Mouse (Mus musculus) megakaryocyte, adult 5-6 weeks (primary cell): ENCODE data around the gene Megf11. TPM values are rescaled to one million over a fixed set of nuclear protein-coding genes. Genes with fewer than 3 reads are reported as not detected.

Source experiments
- ATAC-seq: 2 replicates; pipeline ENCODE4 v1.8.0; 2016; ENCODE audit warnings: mild to moderate bottlenecking, inconsistent platforms; ENCODE audit not compliant: poor library complexity, severe bottlenecking
- total RNA-seq, 2 experiments: library from RNA; stranded (forward) in 1 of 2; stranded (reverse) in 1 of 2; fragments of 153-499, 151-499 nt in 1 of 2; fragments of 221-1000, 200-1000 nt in 1 of 2; gene quantifications; 2 replicates each; pipeline versions ENCODE4 v1.2.3 to v1.2.4; 2015 to 2017

Megf11 gene
- total RNA-seq, 2 experiments from 2014 or later: 0.04 TPM

DNA sequence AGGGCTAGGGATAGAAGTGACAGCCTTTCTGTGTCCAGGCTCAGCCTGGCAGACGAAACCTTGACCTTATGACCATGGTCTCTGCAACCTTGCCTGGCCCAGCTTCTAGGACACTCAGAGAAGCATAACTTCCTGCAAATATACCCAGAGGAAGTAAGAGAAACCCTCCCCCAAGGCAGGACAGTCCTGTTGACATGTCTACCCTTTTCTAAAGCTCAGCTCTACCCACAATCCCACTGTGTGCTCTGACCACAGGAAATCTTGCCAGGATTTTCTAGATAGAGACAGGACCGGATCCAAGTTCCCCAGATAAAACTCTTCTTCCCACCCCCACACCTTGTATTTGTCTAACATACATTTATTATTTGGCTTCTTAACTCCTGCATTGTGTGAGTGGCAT, 215.3 kb downstream of the Megf11 start:
- no peak for ATAC-seq

DNA sequence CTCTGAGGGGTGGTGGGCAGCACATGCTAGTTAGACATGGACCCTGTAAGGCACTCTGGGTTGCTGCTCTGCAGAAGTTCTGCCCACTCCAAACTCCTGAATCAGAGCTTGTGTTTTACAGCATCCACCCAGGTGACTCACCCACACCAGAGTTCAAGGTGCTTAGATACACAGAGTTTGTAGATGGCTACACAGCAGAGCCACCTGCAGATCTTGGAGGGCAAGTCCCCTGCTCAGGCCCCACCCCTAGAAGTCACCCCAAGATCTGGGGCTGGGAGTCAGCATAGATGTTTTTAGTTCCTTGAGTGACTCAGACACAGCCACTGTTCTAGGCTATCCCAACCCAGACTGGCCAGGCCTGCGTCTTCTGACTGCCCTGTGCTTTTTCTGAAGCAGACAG, 217.5 kb downstream of the Megf11 start:
- ATAC-seq: no peak

DNA sequence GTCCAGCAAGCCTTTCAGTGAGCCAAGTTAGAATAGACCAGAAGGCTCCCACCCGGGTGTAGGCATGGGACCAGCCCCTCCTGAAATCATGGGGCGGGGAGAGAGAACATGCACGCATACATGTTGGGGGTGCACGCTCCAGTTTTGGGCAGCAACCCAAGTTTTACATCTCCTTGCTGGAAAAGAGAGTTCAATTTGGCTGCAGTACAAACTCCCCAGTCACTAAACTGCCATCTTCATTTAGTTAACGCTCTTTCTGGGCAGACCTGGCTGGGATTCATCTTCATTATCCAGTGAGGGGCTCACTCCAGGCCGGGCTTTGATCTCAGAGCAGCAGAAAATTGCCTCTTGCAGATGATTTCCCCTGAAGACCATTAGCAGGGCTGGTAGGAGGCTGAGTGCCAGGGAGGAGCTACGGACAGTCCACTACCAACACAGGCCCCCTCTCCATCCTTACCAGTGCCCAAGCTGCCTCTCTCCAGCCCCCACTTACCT, 218.8 kb downstream of the Megf11 start:
- no peak for ATAC-seq

DNA sequence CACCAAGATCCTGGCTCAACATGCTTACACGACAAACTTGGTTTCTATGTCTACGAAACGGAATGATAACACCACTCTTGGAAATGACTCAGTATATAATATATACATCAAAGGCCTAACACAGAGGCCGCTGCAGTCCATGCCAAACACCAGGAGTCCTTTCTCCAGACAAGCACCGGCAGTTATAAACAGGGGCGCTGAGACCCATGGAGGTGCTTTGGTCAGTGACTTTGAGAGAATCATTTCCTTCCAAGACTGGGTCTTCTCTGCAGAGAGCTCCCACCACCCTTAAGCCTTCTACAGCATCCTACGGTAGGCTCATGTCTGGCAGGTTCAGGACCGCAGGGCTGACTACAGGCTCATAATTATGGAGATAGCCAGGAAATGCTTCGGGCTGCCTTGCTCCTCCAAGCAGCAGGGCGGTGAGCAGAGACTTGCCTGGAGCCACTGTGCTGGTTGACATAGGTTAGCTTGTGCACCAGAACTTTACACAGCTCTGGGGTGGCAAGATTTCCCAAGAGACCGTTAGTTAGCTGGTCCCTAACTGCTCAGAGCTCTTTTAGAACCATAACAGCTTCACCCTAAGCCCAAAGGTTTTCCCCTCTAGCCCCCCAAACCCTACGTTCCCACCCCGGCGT, 219.8 kb downstream of the Megf11 start:
- no peak for ATAC-seq

DNA sequence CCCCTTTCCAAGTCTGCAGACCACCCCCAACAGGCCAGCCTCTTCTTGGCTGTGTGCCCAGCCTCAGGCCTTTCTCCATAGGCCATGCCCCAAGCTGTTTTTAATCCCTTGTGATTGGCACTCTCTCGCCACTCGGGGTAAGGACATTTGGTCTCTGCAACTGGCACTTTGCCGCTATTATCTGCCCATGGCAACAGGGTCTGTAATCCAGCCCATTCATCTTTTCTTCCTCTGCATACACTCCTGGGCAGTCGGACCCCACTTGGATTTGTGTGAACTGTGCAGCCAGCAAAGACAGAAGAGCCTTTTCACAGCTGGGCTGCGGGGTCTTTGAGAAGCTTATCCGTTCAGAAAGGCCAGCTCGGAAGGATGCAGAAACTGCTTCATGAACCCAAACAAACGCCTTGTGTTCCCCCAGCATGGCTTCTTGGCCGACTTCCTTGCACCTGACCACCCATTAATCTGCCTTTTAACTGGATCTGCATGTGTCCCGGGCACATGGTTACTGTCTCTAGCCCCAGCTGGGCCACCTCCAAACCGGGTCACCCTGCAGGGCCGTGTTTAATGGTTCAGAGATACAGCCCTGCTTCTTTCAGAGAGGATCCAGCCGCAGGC, 220.4 kb downstream of the Megf11 start:
- ATAC-seq: no peak

DNA sequence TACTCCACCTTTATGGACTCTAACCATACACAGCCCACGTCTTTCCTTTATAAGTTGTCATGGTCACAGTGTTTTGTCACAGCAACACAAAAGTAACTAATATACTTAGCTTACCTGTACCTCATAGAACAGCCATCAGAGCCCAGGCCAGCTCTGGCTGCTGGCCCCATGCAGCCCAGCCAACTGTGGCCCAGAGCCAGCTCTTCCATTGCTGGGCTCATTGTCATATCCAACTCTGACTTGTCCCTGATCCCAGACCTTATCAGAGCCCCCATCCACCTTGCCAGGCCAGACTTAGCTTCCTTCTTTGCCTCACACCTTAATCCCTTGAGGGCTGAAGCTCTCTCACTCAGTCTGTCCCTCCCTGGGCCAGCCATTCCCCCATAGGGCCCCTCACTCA, 221.6 kb downstream of the Megf11 start:
- no peak for ATAC-seq

DNA sequence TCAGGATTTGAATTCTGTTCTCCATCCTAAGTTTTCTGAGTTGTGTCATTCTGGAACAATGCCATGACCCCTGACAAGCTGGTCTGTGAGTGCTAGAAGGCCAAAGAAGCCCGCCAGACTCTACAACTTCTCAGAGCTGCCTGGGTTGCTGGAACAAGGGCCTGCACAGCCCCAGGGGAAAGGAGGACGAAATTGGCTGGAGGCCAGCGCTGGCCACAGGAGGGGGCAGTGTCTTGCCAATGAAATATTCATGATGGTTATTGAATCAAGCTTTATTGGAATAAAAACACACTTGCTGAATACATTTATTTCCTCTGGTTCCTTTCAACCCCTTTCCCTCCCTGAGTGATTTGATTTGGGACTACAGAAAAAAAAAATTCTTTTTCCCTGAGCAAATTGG, 224.1 kb downstream of the Megf11 start:
- no peak for ATAC-seq

- no peak for ATAC-seq
These were observed 226.9 kb downstream of the Megf11 start for GRCm38 (mm10) chr9:64612121-64612983.

- ATAC-seq: no peak
These were observed 227.7 kb downstream of the Megf11 start for GRCm38 (mm10) chr9:64612984-64613649.

DNA sequence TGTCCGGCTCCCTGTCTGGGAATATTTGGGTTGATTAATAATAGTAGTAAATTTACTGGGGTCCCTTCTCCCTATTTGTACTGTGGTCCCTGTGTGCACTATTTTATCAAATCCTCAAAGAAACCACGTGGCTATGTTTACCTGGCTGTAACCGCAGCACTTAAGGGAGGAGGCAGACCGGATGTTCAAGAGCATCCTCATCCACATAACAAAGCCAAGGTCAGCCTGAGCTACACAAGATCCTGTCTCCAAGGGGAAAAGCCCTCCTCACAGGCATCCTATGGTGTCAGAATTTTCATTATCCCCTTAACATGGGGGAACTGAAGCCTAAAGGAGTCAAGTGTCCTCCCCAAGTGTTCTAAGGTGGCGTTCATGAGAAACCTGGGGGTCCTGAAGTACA, 232.0 kb downstream of the Megf11 start:
- ATAC-seq: no peak

DNA sequence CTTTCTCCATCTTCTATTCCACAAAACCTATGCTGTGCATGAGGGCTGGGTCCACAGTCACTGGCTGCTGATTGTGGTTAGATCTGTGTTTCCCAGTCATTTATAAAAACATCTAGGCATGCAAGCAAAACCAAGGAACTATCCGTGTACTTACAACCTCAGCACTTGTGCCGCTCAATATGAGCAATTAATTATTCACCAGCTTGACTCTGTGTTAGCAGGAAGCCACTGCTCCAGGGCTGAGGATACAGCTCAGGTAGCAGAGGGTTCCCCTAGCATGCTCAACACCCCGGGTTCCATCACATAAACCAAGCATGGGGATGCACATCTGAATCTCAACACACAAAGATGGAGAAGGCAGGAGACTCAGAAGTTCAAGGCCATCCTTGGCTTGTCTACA, 233.0 kb downstream of the Megf11 start:
- no peak for ATAC-seq

- no peak for ATAC-seq
These were observed 234.0 kb downstream of the Megf11 start for GRCm38 (mm10) chr9:64619440-64619839.

- no peak for ATAC-seq
These were observed 235.2 kb downstream of the Megf11 start for GRCm38 (mm10) chr9:64620596-64620995.

- ATAC-seq: no peak
These were observed 236.3 kb downstream of the Megf11 start for GRCm38 (mm10) chr9:64621499-64622296.

GRCm38 (mm10) chr9:64623361-64623760, 237.9 kb downstream of the Megf11 start:
- no peak for ATAC-seq

- ATAC-seq: no peak
These were observed 239.1 kb downstream of the Megf11 start for GRCm38 (mm10) chr9:64624536-64624935.

DNA sequence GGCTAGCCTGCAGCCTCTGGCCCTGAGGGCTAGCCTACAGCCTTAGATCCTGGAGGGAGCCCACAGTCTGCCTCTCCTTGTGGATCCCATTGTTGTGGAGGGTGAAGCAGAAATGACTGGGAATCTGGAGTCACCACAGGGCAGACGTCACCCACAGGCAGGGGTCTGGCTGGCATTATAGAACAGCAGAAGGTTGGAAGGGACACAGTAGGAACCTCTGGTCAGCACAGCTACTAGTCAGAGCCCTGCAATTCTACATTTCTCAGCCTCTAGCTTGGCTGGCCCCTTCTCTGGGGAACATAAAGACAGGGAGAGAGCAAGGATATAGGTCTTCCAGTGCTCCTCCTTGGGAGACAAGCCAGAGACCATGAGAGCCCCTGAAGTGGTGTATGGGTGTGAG, 244.4 kb downstream of the Megf11 start:
- ATAC-seq: no peak

GRCm38 (mm10) chr9:64633169-64633568, 247.7 kb downstream of the Megf11 start:
- ATAC-seq: no peak

- no peak for ATAC-seq
These were observed 250.7 kb downstream of the Megf11 start for GRCm38 (mm10) chr9:64636111-64636510.

- ATAC-seq: no peak
These were observed 251.5 kb downstream of the Megf11 start for GRCm38 (mm10) chr9:64636961-64637360.
